Mouse (Mus musculus) myocyte (in vitro differentiated cells): ENCODE results near the gene Ptprm. TPM values are rescaled to one million over a fixed set of nuclear protein-coding genes. Genes with fewer than 3 reads are reported as not detected.

Source experiments
- H3K27me3 ChIP-seq: one replicate; pipeline ENCODE4 v1.6.1; 2011; ENCODE audit not compliant: control insufficient read depth, insufficient read depth, insufficient read length
- H3K36me3 ChIP-seq: one replicate; pipeline ENCODE4 v1.6.1; 2011; ENCODE audit not compliant: control insufficient read depth, insufficient read depth
- H3K4me2 ChIP-seq: one replicate; pipeline ENCODE4 v1.6.1; 2011; ENCODE audit warnings: low read depth, control low read depth
- H3K4me3 ChIP-seq: one replicate; pipeline ENCODE4 v1.5.1; 2011; ENCODE audit warnings: mild to moderate bottlenecking, control low read depth, moderate library complexity
- H3K79me2 ChIP-seq: one replicate; pipeline ENCODE4 v1.6.1; 2011; ENCODE audit not compliant: control insufficient read depth, insufficient read depth
- H3ac ChIP-seq: one replicate; pipeline ENCODE4 v1.6.1; 2011; ENCODE audit not compliant: control insufficient read depth, insufficient read length
- CEBPB ChIP-seq: IDR thresholded peaks from 2 replicates; pipeline ENCODE4 v1.6.1; 2011; ENCODE audit warnings: mild to moderate bottlenecking, moderate library complexity; ENCODE audit not compliant: poor library complexity, insufficient read depth, severe bottlenecking
- E2F4 ChIP-seq: IDR thresholded peaks from one replicate; pipeline ENCODE4 v1.6.1; 2011; ENCODE audit warnings: mild to moderate bottlenecking, control low read depth, moderate library complexity; ENCODE audit not compliant: insufficient read depth
- MAX ChIP-seq: IDR thresholded peaks from one replicate; pipeline ENCODE4 v1.6.1; 2011; ENCODE audit warnings: low read depth, mild to moderate bottlenecking, control low read depth
- MYOD1 ChIP-seq, 3 experiments: IDR thresholded peaks; one replicate each; pipeline ENCODE4 v1.6.1; 2011; ENCODE audit warnings: control low read depth in 2 of 3, low read depth in 2 of 3, mild to moderate bottlenecking in 2 of 3, moderate library complexity in 1 of 3; ENCODE audit not compliant: insufficient read length in 2 of 3, control insufficient read depth in 1 of 3
- MYOG ChIP-seq, 3 experiments: IDR thresholded peaks; one replicate each; pipeline ENCODE4 v1.6.1; 2011; ENCODE audit warnings: control low read depth in 2 of 3, low read depth in 2 of 3, mild to moderate bottlenecking in 2 of 3; ENCODE audit not compliant: insufficient read length in 2 of 3, control insufficient read depth in 1 of 3, insufficient read depth in 1 of 3
- POLR2A ChIP-seq: IDR thresholded peaks from one replicate; pipeline ENCODE4 v1.6.1; 2011; ENCODE audit warnings: low read depth, mild to moderate bottlenecking, control low read depth, moderate library complexity; ENCODE audit not compliant: insufficient read length
- POLR2AphosphoS2 ChIP-seq: IDR thresholded peaks from one replicate; pipeline ENCODE4 v1.6.1; 2011; ENCODE audit warnings: low read depth, control low read depth; ENCODE audit not compliant: insufficient read length
- REST ChIP-seq: IDR thresholded peaks from one replicate; pipeline ENCODE4 v1.6.1; 2011; ENCODE audit warnings: mild to moderate bottlenecking, control low read depth, moderate library complexity; ENCODE audit not compliant: insufficient read depth, insufficient read length
- SRF ChIP-seq: IDR thresholded peaks from one replicate; pipeline ENCODE4 v1.6.1; 2011; ENCODE audit warnings: low read depth; ENCODE audit not compliant: control insufficient read depth, insufficient read length
- TCF12 ChIP-seq: IDR thresholded peaks from one replicate; pipeline ENCODE4 v1.6.1; 2011; ENCODE audit warnings: mild to moderate bottlenecking, control low read depth; ENCODE audit not compliant: poor library complexity, insufficient read depth, severe bottlenecking
- TCF3 ChIP-seq: IDR thresholded peaks from one replicate; pipeline ENCODE4 v1.6.1; 2011; ENCODE audit warnings: low read depth, control low read depth; ENCODE audit not compliant: insufficient read length
- USF1 ChIP-seq: IDR thresholded peaks from one replicate; pipeline ENCODE4 v1.6.1; 2011; ENCODE audit warnings: low read depth, mild to moderate bottlenecking, control low read depth, moderate library complexity
- polyA plus RNA-seq: library from polyadenylated mRNA; unstranded; fragments of >200 nt; fragmentation: generic; extraction: Trizol; gene quantifications from one replicate; pipeline ENCODE4 v1.2.1, GENCODE M21; 2012; ENCODE audit warnings: missing spikeins

The Ptprm gene
- polyA plus RNA-seq, 1 experiment = 6.5 TPM

- Histone ChIP-seq H3K4me2 (no peak overlapping the region), H3K36me3 (no peaks in the 10 kb centered on the region), H3ac (no peak overlapping the region), H3K79me2 (no peaks in the 10 kb centered on the region), H3K27me3 (no peaks in the 10 kb centered on the region), H3K4me3 (no peak overlapping the region)
- TF ChIP-seq E2F4 = no peak
- no peak for TF ChIP-seq TCF3
- TF ChIP-seq CEBPB = no peak
- TF ChIP-seq POLR2A = no peak
- no peak for TF ChIP-seq MYOD1 (IDR thresholded peaks at IDR 0.05; ENCODE audit: control insufficient read depth in 1 of 3, insufficient read length in 2 of 3, low read depth in 2 of 3)
- no peak for TF ChIP-seq SRF
- no peak for TF ChIP-seq MYOG (IDR thresholded peaks at IDR 0.05; ENCODE audit: control insufficient read depth in 1 of 3, insufficient read depth in 1 of 3, insufficient read length in 2 of 3, low read depth in 2 of 3)
- TF ChIP-seq USF1 = no peak
- TF ChIP-seq REST = no peak
- no peak for TF ChIP-seq MAX
- no peak for TF ChIP-seq POLR2AphosphoS2
- TF ChIP-seq TCF12 = no peak
These were observed 217.8 kb downstream of the Ptprm start for GRCm38 (mm10) chr17:67136421-67136820.

- Histone ChIP-seq H3K4me3 (no peak overlapping the region), H3K36me3 (no peaks in the 10 kb centered on the region), H3K79me2 (no peaks in the 10 kb centered on the region), H3K27me3 (no peaks in the 10 kb centered on the region), H3K4me2 (no peak overlapping the region), H3ac (no peak overlapping the region)
- TF ChIP-seq TCF12 (no peak), MYOG (IDR thresholded peaks at IDR 0.05; ENCODE audit: control insufficient read depth in 1 of 3, insufficient read depth in 1 of 3, insufficient read length in 2 of 3, low read depth in 2 of 3) (no peak), CEBPB (no peak), REST (no peak), MYOD1 (IDR thresholded peaks at IDR 0.05; ENCODE audit: control insufficient read depth in 1 of 3, insufficient read length in 2 of 3, low read depth in 2 of 3) (no peak), TCF3 (no peak), SRF (no peak), POLR2A (no peak), MAX (no peak), USF1 (no peak)
These were observed 220.0 kb downstream of the Ptprm start for GRCm38 (mm10) chr17:67134235-67134634.

GRCm38 (mm10) chr17:67133440-67134103 is 220.7 kb downstream of the Ptprm start:
- TF ChIP-seq TCF3 (no peak), MYOG (IDR thresholded peaks at IDR 0.05; ENCODE audit: control insufficient read depth in 1 of 3, insufficient read depth in 1 of 3, insufficient read length in 2 of 3, low read depth in 2 of 3) (no peak), E2F4 (no peak), MAX (no peak), USF1 (no peak), POLR2AphosphoS2 (no peak), SRF (no peak), CEBPB (no peak)
- H3K79me2 ChIP-seq = no peaks in the 10 kb centered on the region
- H3K4me2 ChIP-seq = no peak overlapping the region
- no peak overlapping the region for H3ac ChIP-seq
- no peak overlapping the region for H3K4me3 ChIP-seq
- no peaks in the 10 kb centered on the region for H3K27me3 ChIP-seq
- H3K36me3 ChIP-seq = no peaks in the 10 kb centered on the region

- TF ChIP-seq SRF = no peak
- no peak for TF ChIP-seq TCF3
- no peak for TF ChIP-seq CEBPB
- no peak for TF ChIP-seq USF1
- no peak for TF ChIP-seq POLR2A
- TF ChIP-seq MYOD1 (IDR thresholded peaks at IDR 0.05; ENCODE audit: control insufficient read depth in 1 of 3, insufficient read length in 2 of 3, low read depth in 2 of 3) = no peak
- no peak for TF ChIP-seq REST
- TF ChIP-seq E2F4 = no peak
- no peak for TF ChIP-seq MAX
- TF ChIP-seq MYOG (IDR thresholded peaks at IDR 0.05; ENCODE audit: control insufficient read depth in 1 of 3, insufficient read depth in 1 of 3, insufficient read length in 2 of 3, low read depth in 2 of 3) = no peak
- TF ChIP-seq TCF12 = no peak
- no peak for TF ChIP-seq POLR2AphosphoS2
- H3K27me3 ChIP-seq = no peaks in the 10 kb centered on the region
- no peaks in the 10 kb centered on the region for H3K79me2 ChIP-seq
- H3K4me2 ChIP-seq = no peak overlapping the region
- no peak overlapping the region for H3ac ChIP-seq
- no peak overlapping the region for H3K4me3 ChIP-seq
- no peaks in the 10 kb centered on the region for H3K36me3 ChIP-seq
These were observed 221.2 kb downstream of the Ptprm start for GRCm38 (mm10) chr17:67133026-67133425.

GRCm38 (mm10) chr17:67127530-67127929 is 226.7 kb downstream of the Ptprm start:
- H3K27me3 ChIP-seq = no peaks in the 10 kb centered on the region
- no peaks in the 10 kb centered on the region for H3K79me2 ChIP-seq
- H3ac ChIP-seq = no peak overlapping the region
- no peak overlapping the region for H3K4me2 ChIP-seq
- no peak overlapping the region for H3K4me3 ChIP-seq
- TF ChIP-seq MAX = no peak
- no peak for TF ChIP-seq TCF12
- TF ChIP-seq MYOD1 (IDR thresholded peaks at IDR 0.05; ENCODE audit: control insufficient read depth in 1 of 3, insufficient read length in 2 of 3, low read depth in 2 of 3) = no peak
- TF ChIP-seq POLR2A = no peak
- no peak for TF ChIP-seq MYOG (IDR thresholded peaks at IDR 0.05; ENCODE audit: control insufficient read depth in 1 of 3, insufficient read depth in 1 of 3, insufficient read length in 2 of 3, low read depth in 2 of 3)
- no peak for TF ChIP-seq TCF3
- TF ChIP-seq E2F4 = no peak
- no peaks in the 10 kb centered on the region for H3K36me3 ChIP-seq
